Mouse (Mus musculus) limb, embryonic 11.5 days (tissue): Measurements from ENCODE around the gene Bri3bp. TPM values are rescaled to one million over a fixed set of nuclear protein-coding genes. Genes with fewer than 3 reads are reported as not detected.
"Not testable (repeated sequence)": the region's sequence is repeated elsewhere in the genome, so short reads cannot be mapped to it uniquely, and the experiment has no call there.

ENCODE experiments used
- ATAC-seq: fragments of 200-750 bp; cut with Nextera tagmentation; 2 replicates; pipeline ENCODE4 v1.8.0; 2017; ENCODE audit warnings: low read depth; ENCODE audit not compliant: insufficient number of reproducible peaks, low FRiP score, low TSS enrichment
- DNase-seq: peaks from one replicate; pipeline ENCODE4 v3.0.0-alpha.2; 2015; ENCODE audit warnings: low spot score
- H3K27ac ChIP-seq: fragments of 300-500 bp; sonication (generic); replicated peaks from 2 replicates; pipeline ENCODE4 v1.5.1; 2014; ENCODE audit warnings: low read depth, mild to moderate bottlenecking, low read length
- H3K27me3 ChIP-seq: fragments of 300-500 bp; sonication (generic); 2 replicates; pipeline ENCODE4 v1.6.1; 2014; ENCODE audit warnings: mild to moderate bottlenecking, low read length, mixed read lengths; ENCODE audit not compliant: control insufficient read depth, insufficient read depth
- H3K36me3 ChIP-seq: fragments of 300-500 bp; sonication (generic); 2 replicates; pipeline ENCODE4 v1.6.1; 2014; ENCODE audit warnings: mild to moderate bottlenecking, low read length, moderate library complexity, mixed read lengths; ENCODE audit not compliant: control insufficient read depth, insufficient read depth
- H3K4me1 ChIP-seq: fragments of 300-500 bp; sonication (generic); 2 replicates; pipeline ENCODE4 v1.6.1; 2014; ENCODE audit warnings: low read length, mixed read lengths; ENCODE audit not compliant: control insufficient read depth, insufficient read depth
- H3K4me2 ChIP-seq: fragments of 300-500 bp; sonication (generic); 2 replicates; pipeline ENCODE4 v1.6.1; 2014; ENCODE audit warnings: low read depth, mild to moderate bottlenecking, moderate library complexity; ENCODE audit not compliant: severe bottlenecking
- H3K4me3 ChIP-seq: fragments of 300-500 bp; sonication (generic); 2 replicates; pipeline ENCODE4 v1.5.1; 2014; ENCODE audit warnings: low read depth, low read length
- H3K9ac ChIP-seq: fragments of 300-500 bp; sonication (generic); 2 replicates; pipeline ENCODE4 v1.6.1; 2014; ENCODE audit warnings: mild to moderate bottlenecking, low read length
- H3K9me3 ChIP-seq: fragments of 300-500 bp; sonication (generic); 2 replicates; pipeline ENCODE4 v1.6.1; 2016; ENCODE audit warnings: low read length; ENCODE audit not compliant: control insufficient read depth
- WGBS: fragments of 180-500 bp; shearing (Covaris S2); extraction: QIAGEN DNeasy Blood & Tissue Kit; methylation state at CpG from one replicate; pipeline ENCODE4 v1.1.7; 2014; 5-methylcytosine and 5-hydroxymethylcytosine counted together
- polyA plus RNA-seq: library from polyadenylated mRNA; unstranded; fragments of >200 nt; fragmentation: Nextera tagmentation; extraction: Ambion mirVana; gene quantifications from 2 replicates; pipeline ENCODE4 v1.2.1, GENCODE M21; 2014

Gene Bri3bp
- polyA plus RNA-seq, 1 experiment from 2014 or later: 39.3 TPM

GRCm38 (mm10) chr5:125418636-125419035 lies 22.7 kb upstream of the Bri3bp start:
- DNase-seq (no peak), ATAC-seq (no peak)
- H3K4me1 ChIP-seq: no peaks in the 10 kb centered on the region
- H3K27ac ChIP-seq: no peak overlapping the region
- WGBS: 94% methylated on average over 12 of the region's 12 CpGs
- H3K4me3 ChIP-seq: no peak overlapping the region
- H3K36me3 ChIP-seq: peaks cover 38% of the 10 kb centered on the region
- H3K27me3 ChIP-seq: no peaks in the 10 kb centered on the region
- no peak overlapping the region for H3K9ac ChIP-seq
- H3K4me2 ChIP-seq: no peak overlapping the region
- H3K9me3 ChIP-seq: no peaks in the 10 kb centered on the region

GRCm38 (mm10) chr5:125419124-125419523 lies 22.2 kb upstream of the Bri3bp start:
- Histone ChIP-seq H3K27me3 (no peaks in the 10 kb centered on the region), H3K4me2 (no peak overlapping the region), H3K36me3 (peaks cover 38% of the 10 kb centered on the region), H3K4me3 (no peak overlapping the region), H3K9ac (no peak overlapping the region), H3K4me1 (no peaks in the 10 kb centered on the region), H3K9me3 (no peaks in the 10 kb centered on the region), H3K27ac (no peak overlapping the region)
- ATAC-seq (no peak), DNase-seq (no peak)
- 78% methylated on average over 11 of the region's 11 CpGs for WGBS

DNA sequence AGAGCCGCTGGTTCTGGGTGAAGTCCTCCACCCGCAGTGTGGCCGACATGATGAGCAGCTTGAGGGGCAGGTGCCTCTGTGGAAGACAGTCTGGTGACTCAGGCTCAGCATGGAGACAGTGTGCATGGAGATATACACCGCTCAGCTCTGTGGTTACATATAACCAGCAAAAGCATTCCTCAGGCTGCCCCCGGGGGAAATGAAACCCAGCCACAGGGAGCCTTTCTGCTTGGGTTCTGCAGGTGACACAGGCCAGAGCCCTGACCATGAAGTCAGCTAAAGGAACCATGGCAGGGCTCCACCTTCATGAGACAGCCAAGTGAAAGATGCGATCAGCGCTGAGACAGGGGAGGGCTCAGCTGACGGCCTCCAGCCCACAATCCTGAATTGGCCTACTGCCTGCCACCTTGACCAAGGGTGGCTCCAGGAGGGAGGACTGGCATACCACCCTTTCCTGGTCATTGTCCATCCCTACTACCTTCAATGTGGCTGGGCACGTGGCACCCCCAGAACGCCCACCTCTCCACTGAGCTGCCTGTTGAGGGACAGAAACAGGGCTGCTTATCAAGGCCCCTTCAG lies 15.6 kb upstream of the Bri3bp start:
- H3K9me3 ChIP-seq: no peaks in the 10 kb centered on the region
- no peak for DNase-seq
- no peak for ATAC-seq
- H3K4me1 ChIP-seq: no peaks in the 10 kb centered on the region
- 94% methylated on average over 10 of the region's 10 CpGs for whole genome bisulfite sequencing
- no peak overlapping the region; the same call in 1 of the 2 replicates for H3K9ac ChIP-seq
- H3K36me3 ChIP-seq: peaks cover 37% of the 10 kb centered on the region
- H3K27ac ChIP-seq: no peak overlapping the region
- no peak overlapping the region for H3K4me3 ChIP-seq
- no peak overlapping the region for H3K4me2 ChIP-seq
- H3K27me3 ChIP-seq: no peaks in the 10 kb centered on the region

GRCm38 (mm10) chr5:125426343-125426742 lies 15.0 kb upstream of the Bri3bp start:
- WGBS: 97% methylated on average over 10 of the region's 10 CpGs
- ATAC-seq (no peak), DNase-seq (no peak)
- H3K4me2 ChIP-seq: no peak overlapping the region
- H3K27me3 ChIP-seq: no peaks in the 10 kb centered on the region
- H3K36me3 ChIP-seq: peaks cover 39% of the 10 kb centered on the region
- H3K9me3 ChIP-seq: no peaks in the 10 kb centered on the region
- no peaks in the 10 kb centered on the region for H3K4me1 ChIP-seq
- H3K27ac ChIP-seq: no peak overlapping the region
- no peak overlapping the region for H3K9ac ChIP-seq
- H3K4me3 ChIP-seq: no peak overlapping the region

DNA sequence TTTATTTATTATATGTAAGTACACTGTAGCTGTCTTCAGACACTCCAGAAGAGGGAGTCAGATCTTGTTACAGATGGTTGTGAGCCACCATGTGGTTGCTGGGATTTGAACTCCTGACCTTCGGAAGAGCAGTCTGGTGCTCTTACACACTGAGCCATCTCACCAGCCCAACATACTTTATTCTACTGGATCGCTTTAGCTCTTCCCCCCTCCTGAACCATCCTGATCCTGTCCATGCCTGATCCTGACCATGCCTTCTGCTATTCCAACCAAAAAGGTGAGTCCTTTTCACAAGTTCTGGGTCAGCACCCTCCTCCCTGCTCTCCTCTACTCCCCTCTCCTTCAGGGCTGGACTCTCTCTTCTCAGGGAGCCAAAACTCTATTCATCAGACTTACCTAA lies 9.0 kb upstream of the Bri3bp start:
- not testable (repeated sequence) for H3K27me3 ChIP-seq, H3K4me1 ChIP-seq, H3K4me2 ChIP-seq, DNase-seq, H3K9me3 ChIP-seq, H3K4me3 ChIP-seq, H3K27ac ChIP-seq, ATAC-seq, H3K9ac ChIP-seq
- peaks cover 17% of the 10 kb centered on the region; the same call in 1 of the 2 replicates for H3K36me3 ChIP-seq
- 89% methylated on average over 2 of the region's 2 CpGs for WGBS

DNA sequence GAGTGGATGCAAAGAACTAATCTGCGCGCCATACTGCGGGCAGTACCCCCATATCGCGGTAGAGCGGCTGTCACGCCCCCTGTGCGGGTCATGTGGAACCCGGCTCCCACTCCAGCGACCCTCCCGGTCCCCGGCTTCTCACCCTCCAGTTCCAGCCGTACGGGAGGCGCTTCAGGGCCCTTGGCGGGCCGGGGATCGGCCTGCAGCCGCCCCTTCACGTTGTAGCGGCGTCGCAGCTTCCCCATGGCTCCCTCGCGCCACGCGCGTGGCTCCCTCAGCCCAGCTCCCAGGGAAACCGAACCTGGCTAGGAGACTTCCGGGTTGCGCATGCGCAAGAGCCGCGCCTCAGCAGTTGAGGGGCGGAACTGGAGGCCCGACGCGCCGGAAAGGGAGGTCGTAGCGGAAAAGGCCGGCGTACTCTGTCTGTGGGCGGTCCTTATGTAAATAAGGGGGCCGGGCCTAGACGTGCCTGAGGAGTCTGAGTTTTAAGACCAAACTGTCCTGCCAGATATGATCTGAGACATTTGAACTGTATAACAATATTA lies 7.5 kb upstream of the Bri3bp start, which contains the start of gene Dhx37:
Dhx37 (minus strand) TSS at position 329 of the 545 bp plus-strand sequence.
- peak within 1 kb of the TSS; percentile 88 for H3K9ac ChIP-seq
- peak within 1 kb of the TSS; percentile 79 for H3K4me2 ChIP-seq
- H3K27ac ChIP-seq: no peak within 1 kb of the TSS
- H3K27me3 ChIP-seq: no peaks in the 10 kb centered on the region
- no peaks in the 10 kb centered on the region for H3K9me3 ChIP-seq
- ATAC-seq (peak; percentile 91), DNase-seq (peak; percentile 94)
- peak within 1 kb of the TSS; percentile 95 for H3K4me3 ChIP-seq
- H3K4me1 ChIP-seq: peaks cover 8% of the 10 kb centered on the region
- WGBS: under 1% methylated on average over 46 of the region's 46 CpGs
- H3K36me3 ChIP-seq: peaks cover 12% of the 10 kb centered on the region; the same call in 1 of the 2 replicates

DNA sequence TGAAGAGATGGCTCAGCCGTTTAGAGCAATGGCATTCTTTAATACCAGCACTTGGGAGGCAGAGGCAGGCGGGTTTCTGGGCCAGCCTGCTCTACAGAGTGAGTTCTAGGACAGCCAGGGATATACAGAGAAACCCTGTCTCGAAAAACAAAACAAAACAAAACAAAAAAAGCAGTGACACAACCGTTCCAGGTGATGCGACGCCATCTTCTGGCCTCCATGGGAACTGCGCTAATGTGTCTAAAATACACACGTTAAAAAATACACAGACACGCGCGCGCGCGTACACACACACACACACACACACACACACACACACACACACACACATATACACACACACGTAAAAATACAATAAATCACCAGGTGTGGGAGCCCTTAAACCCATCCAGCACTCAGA lies 7.0 kb upstream of the Bri3bp start:
- H3K9ac ChIP-seq, H3K9me3 ChIP-seq, H3K36me3 ChIP-seq, H3K27me3 ChIP-seq, DNase-seq, H3K4me1 ChIP-seq, ATAC-seq, H3K27ac ChIP-seq: not testable (repeated sequence)
- 57% methylated on average over 15 of the region's 15 CpGs for WGBS
- Histone ChIP-seq H3K4me2 (peak overlapping the region; percentile 79; the same call in 1 of the 2 replicates), H3K4me3 (peak overlapping the region; percentile 95; the same call in 1 of the 2 replicates)

DNA sequence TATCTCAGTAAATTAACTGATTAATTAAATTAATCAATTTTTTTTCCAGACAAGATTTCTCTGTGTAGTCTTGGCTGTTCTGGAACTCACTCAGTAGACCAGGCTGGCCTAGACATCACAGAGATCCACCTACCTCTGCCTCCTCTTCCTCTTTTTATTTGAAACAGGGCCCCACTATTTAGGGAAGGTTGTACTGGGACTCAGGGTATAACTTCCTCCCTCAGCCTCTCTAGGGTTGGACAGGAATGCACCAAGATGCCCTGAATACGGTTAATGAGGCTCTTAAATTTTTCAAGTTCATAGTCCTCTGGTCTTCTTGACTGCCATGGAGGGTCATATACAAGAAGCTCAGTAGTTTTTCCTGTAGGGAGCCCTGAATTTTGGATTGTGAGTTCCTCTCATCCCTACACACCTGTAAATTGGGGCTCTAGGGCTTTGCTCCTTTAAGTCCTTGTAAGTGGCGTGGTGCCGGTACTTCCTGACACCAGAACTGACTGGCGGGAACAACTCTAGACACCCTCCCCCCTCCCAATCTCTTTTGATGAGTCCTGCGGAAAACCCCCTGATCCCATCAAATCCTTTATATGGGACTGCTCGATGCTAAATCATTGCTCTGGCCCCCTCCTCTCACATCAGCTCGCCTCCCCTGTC lies 660 bp upstream of the Bri3bp start:
- Histone ChIP-seq H3K9ac (peak overlapping the region; percentile 65), H3K9me3 (no peaks in the 10 kb centered on the region), H3K36me3 (no peaks in the 10 kb centered on the region), H3K27me3 (no peaks in the 10 kb centered on the region), H3K4me2 (peak overlapping the region; percentile 74), H3K27ac (peak overlapping the region; percentile 22; the same call in 1 of the 2 replicates), H3K4me1 (no peaks in the 10 kb centered on the region), H3K4me3 (peak overlapping the region; percentile 93)
- no peak for DNase-seq
- ATAC-seq: peak; percentile 65
- 2% methylated on average over 7 of the region's 7 CpGs for WGBS
